Mouse (Mus musculus) kidney, embryonic 15.5 days (tissue): ENCODE measurements around the gene Olfr223. TPM values are rescaled to one million over a fixed set of nuclear protein-coding genes. Genes with fewer than 3 reads are reported as not detected.

ENCODE experiments used
- ATAC-seq: fragments of 200-750 bp; cut with Nextera tagmentation; replicated peaks from 2 replicates; pipeline ENCODE4 v1.8.0; 2017; ENCODE audit warnings: moderate TSS enrichment; ENCODE audit not compliant: low FRiP score
- H3K27ac ChIP-seq: fragments of 300-500 bp; sonication (generic); 2 replicates; pipeline ENCODE4 v1.5.1; 2015; ENCODE audit warnings: mild to moderate bottlenecking, inconsistent platforms
- H3K27me3 ChIP-seq: fragments of 300-500 bp; sonication (generic); 2 replicates; pipeline ENCODE4 v1.6.1; 2015; ENCODE audit warnings: inconsistent platforms
- H3K36me3 ChIP-seq: fragments of 300-500 bp; sonication (generic); 2 replicates; pipeline ENCODE4 v1.6.1; 2015; ENCODE audit warnings: inconsistent platforms
- H3K4me1 ChIP-seq: fragments of 300-500 bp; sonication (generic); 2 replicates; pipeline ENCODE4 v1.6.1; 2015; ENCODE audit warnings: inconsistent platforms
- H3K4me2 ChIP-seq: fragments of 300-500 bp; sonication (generic); 2 replicates; pipeline ENCODE4 v1.6.1; 2015; ENCODE audit warnings: moderate library complexity, mild to moderate bottlenecking, inconsistent platforms
- H3K4me3 ChIP-seq: fragments of 300-500 bp; sonication (generic); replicated peaks from 2 replicates; pipeline ENCODE4 v1.5.1; 2015; ENCODE audit warnings: mild to moderate bottlenecking, inconsistent platforms
- H3K9ac ChIP-seq: fragments of 300-500 bp; sonication (generic); 2 replicates; pipeline ENCODE4 v1.6.1; 2015; ENCODE audit warnings: mild to moderate bottlenecking, inconsistent platforms
- H3K9me3 ChIP-seq: fragments of 300-500 bp; sonication (generic); replicated peaks from 2 replicates; pipeline ENCODE4 v1.6.1; 2016; ENCODE audit warnings: inconsistent platforms
- WGBS: fragments of 180-500 bp; shearing (Covaris S2); methylation state at CpG from one replicate; pipeline ENCODE4 v1.1.7; 2015; ENCODE audit warnings: mixed read lengths; 5-methylcytosine and 5-hydroxymethylcytosine counted together
- polyA plus RNA-seq: library from polyadenylated mRNA; unstranded; fragments of >200 nt; fragmentation: Nextera tagmentation; extraction: Ambion mirVana; gene quantifications from 2 replicates; pipeline ENCODE4 v1.2.1, GENCODE M21; 2015

Olfr223 gene
- polyA plus RNA-seq, 1 experiment from 2014 or later = not detected

GRCm38 (mm10) chr11:59540123-59540522, 53.0 kb downstream of the Olfr223 start:
- Histone ChIP-seq H3K4me3 (no peak overlapping the region), H3K27ac (no peak overlapping the region), H3K36me3 (no peaks in the 10 kb centered on the region), H3K9me3 (no peaks in the 10 kb centered on the region), H3K4me2 (no peak overlapping the region), H3K27me3 (no peaks in the 10 kb centered on the region), H3K9ac (no peak overlapping the region), H3K4me1 (peaks cover 14% of the 10 kb centered on the region)
- WGBS = 82% methylated on average over 3 of the region's 3 CpGs
- no peak for ATAC-seq

Other genes with a start within 250 kb of the Olfr223 start
- gene Prss38, start 217.6 kb downstream of the Olfr223 start, polyA plus RNA-seq = not detected in 2 replicates
- gene Jmjd4, start 143.2 kb downstream of the Olfr223 start, polyA plus RNA-seq = 13.7 and 13.9 TPM in 2 replicates
- gene Snap47, start 142.1 kb downstream of the Olfr223 start, polyA plus RNA-seq = 111 and 112 TPM in 2 replicates
- 7.1 and 8.2 TPM in 2 replicates for gene Zfp867, start 120.8 kb downstream of the Olfr223 start, polyA plus RNA-seq
- gene Zkscan17, start 66.5 kb downstream of the Olfr223 start, polyA plus RNA-seq = 26.5 and 29.2 TPM in 2 replicates
- 0.08 and 0.32 TPM in 2 replicates for gene Nlrp3, start 51.7 kb downstream of the Olfr223 start, polyA plus RNA-seq
- not detected in 2 replicates for gene Olfr222, start 17.1 kb downstream of the Olfr223 start, polyA plus RNA-seq
- 46.7 and 51.3 TPM in 2 replicates for gene Mprip, start 68.0 kb upstream of the Olfr223 start, polyA plus RNA-seq
- gene Pld6, start 194.4 kb upstream of the Olfr223 start, polyA plus RNA-seq = 5.0 and 5.1 TPM in 2 replicates
- 32.1 and 32.6 TPM in 2 replicates for gene Flcn, start 216.7 kb upstream of the Olfr223 start, polyA plus RNA-seq
- gene Nt5m, start 246.2 kb upstream of the Olfr223 start, polyA plus RNA-seq = 37.9 and 42.8 TPM in 2 replicates
- gene Cops3, start 246.5 kb upstream of the Olfr223 start, polyA plus RNA-seq = 206 and 213 TPM in 2 replicates